Mouse (Mus musculus) ES-Bruce4 (cell line): ENCODE measurements around the gene Ryr2.

Experiments used
- CTCF ChIP-seq: IDR thresholded peaks from one replicate; pipeline ENCODE4 v1.8.1; 2011; ENCODE audit warnings: low read depth, low read length
- EP300 ChIP-seq: IDR thresholded peaks from 2 replicates; pipeline ENCODE4 v1.6.1; 2011; ENCODE audit warnings: low read depth, low read length; ENCODE audit not compliant: insufficient read depth
- POLR2A ChIP-seq: IDR thresholded peaks from one replicate; pipeline ENCODE4 v1.8.1; 2011; ENCODE audit warnings: low read length; ENCODE audit not compliant: insufficient read depth

- TF ChIP-seq EP300, result no peak
- TF ChIP-seq CTCF, result no peak
- no peak for TF ChIP-seq POLR2A
Observed at GRCm38 (mm10) chr13:11696496-11696895, 410.2 kb downstream of the Ryr2 start.
